Mouse (Mus musculus) left cerebral cortex, postnatal 36 days (tissue): ENCODE data around the gene Dnmt1. TPM values are rescaled to one million over a fixed set of nuclear protein-coding genes. Genes with fewer than 3 reads are reported as not detected.

Source experiments
- DNase-seq, 2 experiments: peaks; one replicate each; pipeline ENCODE4 v3.0.0; 2021 to 2022; ENCODE audit warnings: low spot score in 2 of 2, mixed read lengths in 1 of 2
- intact Hi-C: fragments of 180-260 bp; cut with DNase I; formaldehyde crosslinking; loops from one replicate; pipeline ENCODE4 v1.15.1; 2025
- total RNA-seq, 2 experiments: library from RNA; stranded (reverse); gene quantifications; 2 replicates each; pipeline ENCODE4 v1.2.3; 2021

Dnmt1 gene
- total RNA-seq, 2 experiments from 2014 or later: 40.1 to 43.0 TPM

GRCm38 (mm10) chr9:20978409-20979095, 18.9 kb upstream of the Dnmt1 start:
- no peak for DNase-seq
- intact Hi-C loops: no loop called here

DNA sequence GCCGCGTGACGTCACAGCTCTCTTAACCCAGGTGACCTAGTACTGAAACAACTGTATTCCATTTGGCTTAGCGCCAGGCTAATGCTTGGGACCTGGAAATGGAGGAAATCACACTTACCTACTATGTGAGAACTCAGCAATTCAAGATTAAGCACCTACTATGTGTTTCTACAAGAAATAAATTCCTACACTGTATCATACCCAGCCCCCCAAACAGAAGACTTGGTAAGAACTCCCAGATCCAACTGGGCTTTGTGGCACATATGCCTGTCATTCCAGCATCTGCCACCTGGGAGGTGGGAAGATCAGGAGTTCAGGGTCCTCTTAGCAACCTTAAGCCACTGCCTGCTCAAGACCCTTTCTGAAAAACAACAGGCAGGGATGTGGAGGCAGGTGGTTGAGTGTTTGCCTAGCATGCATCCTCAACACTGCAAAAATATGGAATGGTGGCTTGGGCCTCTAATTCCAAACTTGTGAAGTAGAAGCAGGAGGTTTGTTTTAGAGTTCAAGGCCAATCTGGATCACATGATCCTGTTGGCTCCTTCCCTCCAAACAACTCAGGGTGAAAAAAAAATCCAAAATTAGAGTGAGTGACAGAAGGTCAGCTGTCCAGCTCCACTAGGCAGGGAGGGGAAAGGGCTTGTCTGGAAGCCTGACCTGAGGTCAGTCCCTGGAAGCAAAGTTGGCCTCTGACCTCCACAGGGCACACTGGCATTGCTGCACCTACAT, 17.4 kb upstream of the Dnmt1 start:
- no peak for DNase-seq
- intact Hi-C loops: no loop called here

DNA sequence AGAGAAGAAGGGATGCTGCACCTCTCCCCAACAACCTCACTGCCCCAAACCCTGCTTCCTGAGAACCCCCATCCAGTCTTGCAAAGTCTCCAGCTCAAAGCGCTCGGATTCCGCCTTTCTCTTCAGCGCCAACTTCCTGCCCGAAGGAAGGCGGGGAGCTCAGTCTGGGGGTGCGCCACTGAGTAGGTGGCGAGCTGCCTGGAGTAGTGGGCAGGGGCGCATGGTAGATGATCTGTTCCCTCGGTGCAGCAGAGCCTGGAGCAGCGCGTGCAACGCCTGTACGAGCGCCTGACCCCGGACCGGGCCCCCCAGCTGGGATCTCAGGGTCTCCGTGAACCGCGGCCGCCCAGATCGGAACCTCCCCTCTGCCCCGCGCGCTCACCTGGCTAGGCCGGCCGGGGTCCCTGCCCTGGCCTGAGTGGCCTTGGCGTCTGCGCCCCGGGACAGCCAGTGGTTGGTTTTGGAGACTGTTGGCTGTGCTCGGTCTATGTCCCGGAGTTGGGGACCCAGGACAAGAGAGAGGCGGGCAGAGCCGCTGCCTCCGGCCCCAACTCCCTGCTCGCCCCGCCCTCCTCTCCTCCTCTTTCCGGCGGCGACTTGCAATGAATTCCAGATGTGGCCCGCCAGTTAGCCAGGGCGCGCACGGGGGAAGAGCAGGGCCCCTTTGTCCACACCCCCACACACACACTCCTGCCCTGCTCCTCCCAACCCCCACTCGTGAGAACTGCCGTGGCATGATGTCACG, 16.7 kb upstream of the Dnmt1 start, which contains the start of gene S1pr2:
Gene S1pr2 (minus strand): TSS at position 566 of the 745 bp plus-strand sequence.
- intact Hi-C loops: no loop called here
- DNase-seq: peak; percentile 43 to 48

DNA sequence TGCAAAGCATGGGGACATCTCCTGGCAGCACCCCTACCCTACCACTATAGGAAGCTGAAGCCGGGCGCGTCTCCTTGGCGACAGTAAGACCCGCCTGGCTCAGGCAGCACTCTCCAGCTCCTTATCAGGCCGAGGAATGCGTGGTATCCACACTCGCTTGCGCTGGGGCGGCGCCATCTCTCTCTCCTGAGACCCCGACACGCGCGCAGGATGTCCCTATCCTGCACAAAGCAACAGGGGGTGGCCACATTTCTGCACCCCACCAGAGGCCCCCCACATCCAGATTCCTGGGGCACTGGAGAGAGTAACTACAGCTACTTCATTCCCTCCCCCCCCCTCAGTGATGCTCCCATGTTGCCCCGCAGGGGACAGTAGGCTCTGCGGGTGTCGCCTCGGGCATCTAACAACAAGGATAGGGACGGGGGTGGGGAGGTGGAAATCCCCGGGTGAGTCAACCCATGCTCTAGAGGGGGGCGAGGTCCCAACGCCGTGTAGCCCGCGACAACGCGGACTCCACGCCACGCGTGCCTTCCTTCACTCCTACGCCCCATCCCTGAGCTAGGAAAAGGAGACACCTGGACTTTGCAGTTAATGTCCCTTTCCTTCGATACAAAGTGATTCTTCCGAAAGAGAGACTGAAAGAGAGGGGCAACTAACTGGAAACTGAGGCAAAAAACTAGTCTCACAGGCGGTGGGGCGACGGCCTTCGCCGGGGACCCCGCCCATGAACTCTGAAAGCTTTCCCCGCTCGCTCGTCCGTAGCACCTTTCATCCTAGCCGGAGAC, 15.9 kb upstream of the Dnmt1 start:
- peak in 1 of 2 experiments; percentile 32 for DNase-seq

GRCm38 (mm10) chr9:20973682-20974075, 14.0 kb upstream of the Dnmt1 start:
- intact Hi-C loops: no loop called here
- no peak for DNase-seq

More for the DNA sequence above, 15.9 kb upstream of the Dnmt1 start:
- intact Hi-C loops: no loop called here

DNA sequence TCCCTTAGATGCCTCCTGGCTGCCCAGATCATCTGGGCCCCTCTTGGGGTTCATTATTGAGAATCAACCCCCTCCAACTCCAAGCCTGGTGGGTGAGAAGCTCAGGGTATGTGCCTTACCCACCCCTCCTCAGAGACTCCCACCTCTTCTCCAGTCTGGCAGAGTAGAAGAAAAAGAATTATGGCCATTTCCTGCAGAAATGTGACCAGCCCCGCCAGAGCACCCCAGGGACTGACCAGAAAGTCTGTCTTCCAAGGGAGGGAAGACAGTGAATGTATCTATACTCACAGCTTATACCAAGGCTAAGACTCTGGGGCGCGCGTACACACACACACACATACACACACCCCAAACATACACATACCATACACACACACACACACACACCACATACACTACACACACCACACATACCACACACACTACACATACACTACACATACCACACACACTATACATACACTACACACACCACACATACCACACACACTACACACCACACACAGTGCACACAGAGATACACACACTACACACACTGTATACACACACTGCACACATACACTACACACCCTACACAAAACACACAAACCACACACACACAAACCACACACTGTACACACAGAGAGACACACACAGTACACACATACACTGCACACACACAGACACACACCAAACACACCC, 13.5 kb upstream of the Dnmt1 start:
- intact Hi-C loops: no loop called here
- no peak for DNase-seq

DNA sequence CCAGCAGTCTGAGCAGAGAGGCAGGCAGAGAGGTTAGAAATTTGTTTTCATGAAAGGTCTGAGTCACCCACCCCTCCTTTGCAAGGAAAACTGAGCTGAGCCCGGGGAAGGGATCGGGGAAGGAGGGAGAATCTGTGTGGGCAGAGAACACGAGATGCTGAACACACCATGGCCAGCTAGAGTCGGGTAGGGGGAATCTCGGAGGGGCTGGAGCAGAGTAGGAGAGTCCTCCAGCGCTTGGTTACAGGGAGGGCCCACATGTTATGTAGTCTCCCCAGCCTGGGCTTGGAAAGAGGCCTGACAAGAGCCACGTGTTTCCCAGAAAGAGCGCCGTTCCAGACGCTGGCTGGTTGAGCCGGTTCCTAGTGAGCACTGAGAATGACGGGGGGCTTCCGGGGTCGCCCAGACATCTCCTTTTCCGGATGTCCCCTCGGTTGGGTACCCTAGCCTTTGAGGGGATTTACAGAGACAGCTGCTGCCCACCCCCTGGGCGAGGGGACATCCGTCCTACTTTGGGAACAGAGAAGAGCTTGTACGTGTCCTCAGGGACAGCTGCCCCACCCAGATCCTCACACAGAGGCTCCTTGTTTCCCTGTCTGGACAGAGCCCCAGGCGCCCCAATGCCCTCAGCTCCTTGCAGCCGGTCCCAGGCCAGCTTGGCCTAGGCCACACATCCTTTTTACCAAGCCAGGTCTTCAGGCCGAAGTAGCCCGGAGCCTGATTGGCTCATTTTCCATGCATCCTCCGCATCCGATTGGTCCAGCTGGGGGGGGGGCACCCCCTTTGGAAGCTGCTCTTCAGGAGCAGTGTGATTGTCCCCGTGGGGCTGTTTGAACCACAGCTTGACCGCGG, 12.7 kb upstream of the Dnmt1 start:
- intact Hi-C loops: no loop called here
- DNase-seq: peak; percentile 69 to 71

GRCm38 (mm10) chr9:20971751-20972140, 12.1 kb upstream of the Dnmt1 start:
- intact Hi-C loops: no loop called here
- DNase-seq: no peak

GRCm38 (mm10) chr9:20966747-20967146, 7.1 kb upstream of the Dnmt1 start:
- no peak for DNase-seq
- intact Hi-C loops: no loop called here

GRCm38 (mm10) chr9:20966008-20966407, 6.3 kb upstream of the Dnmt1 start:
- DNase-seq: no peak
- intact Hi-C loops: no loop called here

- intact Hi-C loops: no loop called here
- DNase-seq: no peak
Observed at GRCm38 (mm10) chr9:20965606-20966005, 5.9 kb upstream of the Dnmt1 start.

DNA sequence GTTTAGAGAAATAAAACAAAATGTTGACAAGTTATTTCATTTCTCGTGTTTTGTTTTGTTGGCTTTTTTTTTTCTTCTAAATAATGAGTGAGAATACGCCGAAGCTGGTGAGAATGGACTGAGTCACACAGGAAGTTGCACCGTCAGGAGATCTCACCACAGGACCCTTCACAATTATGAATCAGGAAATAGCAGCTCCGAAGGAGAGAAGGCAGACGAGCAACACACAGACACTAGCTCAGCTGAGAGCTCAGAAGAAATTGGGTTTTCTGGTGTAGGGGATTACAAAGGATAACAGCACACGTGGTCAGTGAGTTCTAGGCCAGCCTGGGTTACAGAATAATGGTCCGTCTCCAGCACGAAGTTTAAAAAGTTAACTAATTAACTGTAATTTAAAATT, 1.9 kb upstream of the Dnmt1 start:
- DNase-seq: no peak
- intact Hi-C loops: no loop called here

DNA sequence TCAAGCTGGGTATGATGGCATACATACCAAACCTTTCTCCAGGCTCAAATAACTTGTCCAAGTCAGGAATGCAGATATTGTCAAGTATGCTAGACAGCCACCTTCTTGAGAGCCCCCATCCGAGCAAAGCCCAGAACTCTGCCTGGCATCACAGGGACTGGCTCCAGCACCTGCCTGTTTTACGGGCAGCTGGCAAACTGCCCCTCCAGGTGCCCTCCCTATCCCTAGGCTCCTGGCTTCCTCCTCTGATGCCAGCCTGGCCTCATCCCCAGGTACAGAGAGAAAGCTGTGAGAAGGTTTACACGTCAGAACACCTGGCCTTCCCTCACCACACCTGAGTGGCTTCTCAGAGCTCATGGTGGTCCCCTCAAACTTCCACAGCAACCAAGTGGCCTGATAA, 2.7 kb downstream of the Dnmt1 start:
- DNase-seq: no peak
- intact Hi-C loops: no loop called here

DNA sequence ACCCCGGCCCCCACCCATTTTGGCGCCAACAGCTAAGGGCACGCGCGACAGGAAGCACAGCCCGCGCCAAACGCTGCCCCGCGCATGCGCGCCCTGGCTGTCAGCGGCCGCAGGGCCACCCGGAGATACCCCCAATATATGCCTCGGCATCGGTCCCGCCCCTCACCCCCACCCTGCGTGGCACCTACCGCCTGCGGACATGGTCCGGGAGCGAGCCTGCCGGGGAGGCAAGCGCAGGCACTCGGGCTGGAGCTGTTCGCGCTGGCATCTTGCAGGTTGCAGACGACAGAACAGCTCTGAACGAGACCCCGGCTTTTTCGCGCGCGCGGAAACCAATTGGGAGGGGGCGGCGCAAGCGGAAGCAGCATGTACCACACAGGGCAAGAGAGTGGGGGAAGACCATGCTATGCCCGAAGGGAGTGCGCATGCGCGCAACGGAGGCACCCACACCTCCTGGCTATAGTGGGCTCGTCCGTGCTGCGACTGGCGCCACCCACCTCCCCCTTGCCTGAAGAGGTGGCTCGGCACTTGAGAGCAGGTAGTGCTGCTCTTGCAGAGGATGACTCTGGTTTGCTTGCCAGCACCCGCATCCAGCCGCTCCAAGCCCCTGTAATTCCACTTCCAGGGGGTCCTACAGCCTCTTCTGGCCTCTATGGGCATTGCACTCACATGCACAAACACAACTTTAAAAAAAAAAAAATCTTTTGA, 7.0 kb downstream of the Dnmt1 start:
- peak; percentile 97 for DNase-seq

GRCm38 (mm10) chr9:20951966-20952519, 7.6 kb downstream of the Dnmt1 start:
- no peak for DNase-seq
- intact Hi-C loops: loop anchor here (2.0 kb wide), 1 partner anchor 51 kb away; the partner anchor contains the start of gene Mrpl4

More for the DNA sequence above, 7.0 kb downstream of the Dnmt1 start:
- intact Hi-C loops: loop anchor here (2.0 kb wide), 1 partner anchor 50 kb away; the partner anchor contains the start of gene Mrpl4

DNA sequence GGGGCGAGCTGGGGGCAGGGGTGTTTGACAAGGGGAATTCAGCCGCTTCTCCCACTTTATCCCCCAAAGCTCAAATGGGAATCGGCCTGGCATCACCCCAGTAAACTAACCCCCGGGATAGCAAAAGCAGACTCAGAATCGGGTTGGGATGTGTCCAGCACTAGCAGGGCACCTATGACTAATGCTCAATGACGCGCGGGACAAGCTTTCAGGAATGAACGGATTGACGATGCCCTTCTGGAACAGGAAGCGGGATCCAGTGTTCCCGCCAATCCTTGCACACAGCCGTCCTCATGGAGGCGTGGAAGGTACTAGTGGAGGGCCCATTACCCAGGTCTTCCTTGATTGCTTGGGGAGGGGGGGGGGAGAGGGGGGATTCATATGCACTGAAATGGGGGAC, 8.2 kb downstream of the Dnmt1 start:
- intact Hi-C loops: no loop called here
- DNase-seq: peak in 1 of 2 experiments; percentile 12

DNA sequence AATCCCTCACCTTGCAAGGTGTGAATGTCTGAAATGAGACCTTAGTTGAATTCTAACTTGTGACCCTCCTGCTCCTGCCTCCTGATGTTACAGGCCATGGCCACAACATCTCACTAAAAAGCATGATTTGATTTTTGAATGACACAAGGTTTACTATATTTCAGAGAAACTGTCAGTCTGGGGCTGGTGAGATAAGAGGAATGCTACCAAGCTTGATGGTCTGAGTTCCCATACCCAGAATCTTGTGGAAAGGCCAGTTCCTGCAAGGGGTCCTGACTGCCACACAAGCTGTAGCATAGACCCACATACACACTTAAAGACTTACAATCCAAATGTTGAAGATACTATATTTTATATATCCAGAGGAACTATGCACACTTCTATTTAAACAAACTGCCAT, 9.3 kb downstream of the Dnmt1 start:
- DNase-seq: no peak
- intact Hi-C loops: no loop called here
